Mouse (Mus musculus) ZHBTc4 (cell line): ENCODE data around the gene Shbg.

Source experiments
- DNase-seq: peaks from one replicate; pipeline ENCODE4 v3.0.0-alpha.2; 2011; ENCODE audit warnings: low read depth, low spot score

Shbg gene

DNA sequence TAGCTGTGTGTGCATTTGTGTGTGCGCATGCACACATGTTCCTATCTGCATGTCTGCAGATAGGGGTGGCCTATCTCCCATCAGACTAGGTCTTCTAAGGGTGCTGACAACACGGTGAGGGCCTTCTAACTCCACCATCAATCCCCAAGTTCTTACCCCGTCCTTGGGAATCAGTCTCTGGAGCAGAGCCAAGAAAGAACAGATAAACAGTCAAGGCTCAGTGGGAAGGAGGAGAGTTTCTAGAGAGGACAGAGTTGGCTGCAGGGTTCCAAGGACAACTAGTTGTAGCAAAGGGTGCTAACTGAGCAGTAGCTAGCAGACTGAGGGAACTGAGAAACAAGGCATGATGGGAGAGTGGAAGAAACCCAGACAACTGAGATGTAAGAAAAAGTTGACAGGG lies 15.9 kb downstream of the Shbg start:
- no peak for DNase-seq

DNA sequence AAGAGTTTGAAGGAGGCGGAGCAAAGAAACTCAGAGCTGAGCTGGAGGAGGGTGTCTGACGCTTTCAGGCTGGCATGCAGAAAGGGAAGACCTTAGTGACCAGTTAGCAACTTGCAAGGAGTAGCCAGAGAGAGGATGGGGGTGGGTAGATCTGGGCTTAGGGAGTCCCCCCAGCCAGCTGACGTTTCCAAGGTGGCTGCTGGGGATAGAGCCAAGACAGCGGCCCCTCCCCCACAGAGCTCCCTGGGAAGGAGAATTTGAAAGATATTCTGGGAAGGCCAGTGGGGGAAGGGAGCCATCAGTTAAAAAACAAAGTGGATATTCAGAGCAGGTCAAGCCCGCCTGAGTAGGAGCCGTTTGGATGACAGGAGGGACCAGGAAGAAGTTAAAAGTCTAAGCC lies 17.6 kb downstream of the Shbg start:
- DNase-seq: peak; percentile 71

DNA sequence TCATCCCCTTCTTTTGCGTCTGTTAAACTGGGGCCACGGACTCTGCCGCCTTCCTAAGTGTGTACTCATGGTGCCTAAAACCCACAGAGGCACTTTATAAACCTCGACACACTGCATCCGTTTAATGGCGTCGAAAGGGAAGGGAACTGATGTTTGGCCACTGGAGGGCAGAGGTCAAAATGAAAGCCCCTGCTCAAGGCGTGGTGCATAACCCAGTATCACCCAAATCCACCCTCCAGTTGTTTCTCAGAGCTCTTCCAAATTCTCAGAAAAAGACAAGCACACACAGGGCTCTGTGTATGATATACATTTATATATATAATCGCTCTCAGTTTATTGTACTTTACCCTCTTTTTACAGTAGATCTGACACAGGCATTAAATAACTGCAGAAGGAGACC lies 18.3 kb downstream of the Shbg start:
- DNase-seq: no peak

DNA sequence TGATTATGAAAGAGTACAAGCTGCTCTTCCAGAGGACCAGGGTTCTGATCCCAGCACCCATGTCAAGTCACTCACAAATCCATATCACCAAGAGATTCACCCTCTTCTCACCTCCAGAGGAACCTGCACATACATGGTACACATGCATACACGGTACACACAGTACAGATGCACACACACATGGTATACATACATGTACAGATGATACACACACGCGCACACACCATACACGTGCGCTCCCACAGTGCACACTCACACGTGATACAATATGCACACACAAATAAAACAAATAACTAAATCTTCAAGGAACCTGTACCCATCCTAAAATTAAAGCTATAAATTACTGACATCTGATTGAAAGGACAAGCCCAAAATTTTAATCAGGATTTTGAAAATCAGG lies 22.9 kb downstream of the Shbg start:
- no peak for DNase-seq

DNA sequence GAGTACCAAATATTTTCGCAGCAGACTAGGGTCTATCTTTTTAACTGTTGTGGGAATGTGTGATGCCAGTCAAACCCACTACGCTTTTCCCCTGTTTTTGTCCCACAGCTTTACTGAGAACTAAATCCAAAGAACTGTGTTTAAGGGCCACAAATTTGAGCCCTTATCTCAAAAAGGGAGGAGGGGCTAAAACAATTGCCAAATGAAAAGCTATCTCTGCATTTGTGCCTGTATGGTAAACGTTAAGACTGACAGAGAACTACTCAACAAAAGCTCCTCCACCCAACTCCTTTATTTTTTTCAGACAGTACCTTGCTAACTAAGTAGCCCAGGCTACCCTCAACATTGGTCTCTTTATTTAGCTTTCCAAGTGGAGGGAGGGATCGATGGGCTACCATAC lies 24.9 kb downstream of the Shbg start:
- DNase-seq: no peak

DNA sequence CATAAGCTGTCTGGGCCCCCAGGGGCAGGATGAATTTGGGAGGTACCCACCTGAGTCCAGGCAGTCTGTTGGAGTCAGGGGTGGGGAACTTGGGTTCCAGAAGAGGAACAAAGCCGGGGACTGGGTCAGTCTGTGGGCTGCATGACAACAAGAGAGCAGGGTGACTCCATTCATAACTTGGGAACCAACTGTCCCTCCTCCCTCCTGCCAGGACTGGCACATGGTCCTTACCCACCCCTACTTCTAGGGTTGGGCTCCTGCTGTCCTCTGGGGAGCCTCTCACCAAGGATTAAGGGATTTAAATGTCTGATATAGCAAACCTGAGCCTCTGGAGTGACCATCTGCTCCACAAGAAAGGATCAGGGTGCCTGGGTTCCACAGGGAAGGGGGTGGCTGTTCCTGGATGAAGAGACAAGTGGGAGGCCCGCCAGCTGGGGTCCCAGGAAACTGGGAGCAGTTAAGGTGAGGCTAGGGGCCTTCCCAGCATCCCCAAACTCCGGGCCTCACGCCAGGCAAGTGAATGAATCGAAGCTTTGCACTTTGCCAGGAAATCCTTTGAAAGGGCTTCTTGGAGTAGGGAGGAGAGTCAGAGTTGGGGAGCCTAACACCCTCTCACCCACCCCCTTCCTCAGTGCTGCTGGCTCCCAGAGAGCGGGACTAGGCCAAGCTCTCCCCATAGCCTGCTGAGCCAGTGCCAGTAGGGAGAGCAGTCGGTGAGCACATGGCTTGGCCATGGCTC lies 25.6 kb downstream of the Shbg start:
- DNase-seq: no peak

DNA sequence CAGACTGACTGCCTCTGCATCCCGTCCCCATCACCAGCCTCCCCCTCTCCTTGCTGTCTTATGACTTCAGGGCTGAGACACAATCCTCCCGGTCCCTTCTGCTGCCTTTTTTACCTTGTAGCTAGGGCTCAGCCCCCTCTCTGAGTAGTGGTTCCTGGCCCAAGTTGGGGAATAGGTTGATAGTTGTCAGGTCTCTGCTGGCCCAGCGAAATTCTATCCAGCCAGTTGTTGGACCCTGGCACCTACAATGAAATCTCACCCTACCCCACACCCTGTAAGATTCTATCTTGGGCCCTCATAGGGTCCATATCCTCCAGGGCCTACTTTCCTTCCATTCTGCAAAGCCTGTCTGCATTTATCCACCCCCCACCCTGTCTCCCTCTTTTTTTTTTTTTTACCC lies 26.3 kb downstream of the Shbg start:
- no peak for DNase-seq

DNA sequence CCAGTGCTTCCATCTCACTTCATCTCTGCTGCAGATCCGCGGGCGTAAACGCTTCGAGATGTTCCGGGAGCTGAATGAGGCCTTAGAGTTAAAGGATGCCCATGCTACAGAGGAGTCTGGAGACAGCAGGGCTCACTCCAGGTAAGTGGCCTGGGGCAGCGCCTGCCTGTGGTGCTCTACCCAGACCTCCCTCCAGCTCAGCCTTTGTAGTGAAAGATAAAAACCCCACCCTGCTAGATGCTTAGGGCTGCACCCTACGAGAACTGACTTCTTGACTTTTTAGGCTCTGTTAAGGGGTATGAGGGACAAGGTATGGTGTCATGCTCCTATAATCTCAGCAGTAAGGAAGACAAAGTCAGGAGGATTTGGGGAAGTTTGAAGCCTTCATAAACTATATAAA lies 27.1 kb downstream of the Shbg start:
- no peak for DNase-seq

DNA sequence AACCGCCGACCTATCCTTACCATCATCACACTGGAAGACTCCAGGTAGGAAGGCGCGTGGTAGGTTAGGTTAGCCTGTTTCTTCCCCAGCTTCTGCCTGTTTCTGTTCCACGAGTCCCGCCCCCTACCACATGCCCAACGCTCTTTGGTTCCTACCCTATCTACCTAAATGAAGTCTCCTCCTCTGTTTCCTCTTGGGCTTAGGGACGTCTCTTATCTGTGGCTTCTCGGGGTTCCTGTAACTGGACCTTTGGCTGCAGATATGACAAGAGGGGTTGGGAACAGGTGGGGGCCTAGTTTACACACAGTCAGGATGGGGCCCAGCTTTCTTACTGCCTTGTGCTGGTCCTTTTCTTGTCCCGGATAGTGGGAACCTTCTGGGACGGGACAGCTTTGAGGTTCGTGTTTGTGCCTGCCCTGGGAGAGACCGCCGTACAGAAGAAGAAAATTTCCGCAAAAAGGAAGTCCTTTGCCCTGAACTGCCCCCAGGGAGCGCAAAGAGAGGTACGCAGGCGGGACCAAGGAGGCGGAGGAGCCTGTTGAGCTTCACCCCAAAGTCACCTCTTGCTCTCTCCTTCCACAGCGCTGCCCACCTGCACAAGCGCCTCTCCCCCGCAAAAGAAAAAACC lies 28.4 kb downstream of the Shbg start:
- no peak for DNase-seq

DNA sequence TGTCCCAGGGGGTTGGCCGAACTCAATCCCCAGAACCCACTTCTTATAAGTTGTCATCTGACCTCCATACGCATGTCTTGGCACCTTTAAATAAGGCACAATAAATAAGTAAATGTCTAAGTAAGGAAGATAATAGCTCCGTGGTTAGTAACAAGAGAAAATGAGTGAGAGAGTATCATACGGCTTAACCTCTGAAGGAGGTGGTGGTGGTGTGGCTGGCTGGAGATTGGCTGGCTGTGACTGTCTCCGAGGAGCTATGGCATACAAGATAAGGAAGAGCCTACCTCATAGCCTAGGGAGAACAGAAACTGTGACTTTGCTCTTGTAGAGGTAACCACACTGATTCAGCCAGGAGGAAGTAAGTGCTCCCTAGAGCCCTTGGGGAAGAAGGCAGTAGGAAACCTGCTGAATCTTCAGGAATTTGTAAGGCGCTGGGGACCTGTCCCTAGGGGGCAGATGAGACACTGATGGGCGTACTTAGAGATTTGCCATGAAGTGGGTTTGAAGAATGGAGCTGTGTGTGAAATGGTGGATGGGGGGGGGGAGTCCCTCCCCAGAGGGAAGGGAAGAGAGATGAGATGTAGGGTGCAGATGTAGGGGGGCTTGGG lies 31.9 kb downstream of the Shbg start:
- DNase-seq: peak; percentile 69

DNA sequence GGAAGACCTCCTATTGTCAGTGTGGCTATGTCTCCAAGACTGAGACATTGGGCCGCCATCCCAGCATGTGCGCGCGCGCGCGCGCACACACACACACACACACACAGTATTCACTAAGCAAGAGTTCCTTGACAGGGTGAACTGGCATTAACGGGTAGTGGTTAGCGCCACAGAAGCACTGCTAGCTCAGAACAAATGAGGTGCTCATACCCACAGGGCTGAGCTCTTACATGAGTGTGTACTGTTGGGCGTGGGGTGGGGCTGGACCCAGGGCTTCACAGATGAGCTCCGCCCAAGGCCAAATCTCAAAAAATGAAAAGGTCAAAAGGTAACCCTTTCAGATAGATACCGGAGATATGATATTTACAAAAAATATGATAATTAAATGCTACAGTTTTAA lies 32.8 kb downstream of the Shbg start:
- peak; percentile 70 for DNase-seq

DNA sequence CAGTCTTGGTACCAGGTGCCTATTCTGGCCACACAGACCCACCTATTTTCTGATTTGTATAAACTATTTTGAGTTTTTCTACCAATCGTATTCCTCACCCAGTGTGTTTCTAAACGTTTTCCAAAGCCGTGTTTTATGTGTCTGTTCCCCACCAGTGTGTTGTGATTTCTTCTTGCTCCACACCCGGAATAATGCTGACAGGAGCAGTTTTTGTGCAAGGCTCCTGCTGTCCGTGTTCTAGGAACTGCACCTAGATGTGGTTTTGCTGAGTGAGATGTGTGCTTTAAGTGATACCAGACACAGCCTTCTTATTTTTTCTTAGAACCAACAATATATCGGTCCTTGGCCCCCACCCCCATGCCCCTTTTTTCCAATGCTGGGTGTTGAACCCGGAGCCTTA lies 33.7 kb downstream of the Shbg start:
- DNase-seq: no peak

DNA sequence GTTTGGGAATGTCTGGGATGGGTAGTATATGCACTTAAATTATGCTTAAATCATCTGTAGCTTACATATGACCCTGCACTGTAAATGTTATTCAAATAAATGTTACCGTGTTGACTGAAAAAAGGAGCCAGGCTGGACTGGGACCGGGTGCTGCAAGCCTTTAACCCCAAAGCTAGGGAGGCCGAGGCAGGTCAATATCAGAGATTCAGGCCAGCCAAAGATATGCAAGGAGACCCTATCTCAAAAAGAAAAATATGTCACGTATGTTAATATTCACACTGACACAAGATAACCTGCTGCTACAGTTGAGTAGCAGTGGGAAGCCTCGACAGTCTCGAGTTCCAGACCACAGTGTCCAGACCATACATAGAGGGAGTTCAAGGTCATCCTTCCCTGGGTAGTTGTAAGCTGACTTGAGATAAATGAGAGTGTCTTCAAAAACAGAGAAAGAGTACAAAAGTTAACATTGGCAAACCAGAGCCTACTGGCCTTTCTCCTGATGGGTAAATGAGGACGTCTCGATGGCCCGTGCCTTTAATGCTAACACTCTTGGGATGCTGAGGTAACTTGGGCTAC lies 35.4 kb downstream of the Shbg start:
- DNase-seq: peak; percentile 66

DNA sequence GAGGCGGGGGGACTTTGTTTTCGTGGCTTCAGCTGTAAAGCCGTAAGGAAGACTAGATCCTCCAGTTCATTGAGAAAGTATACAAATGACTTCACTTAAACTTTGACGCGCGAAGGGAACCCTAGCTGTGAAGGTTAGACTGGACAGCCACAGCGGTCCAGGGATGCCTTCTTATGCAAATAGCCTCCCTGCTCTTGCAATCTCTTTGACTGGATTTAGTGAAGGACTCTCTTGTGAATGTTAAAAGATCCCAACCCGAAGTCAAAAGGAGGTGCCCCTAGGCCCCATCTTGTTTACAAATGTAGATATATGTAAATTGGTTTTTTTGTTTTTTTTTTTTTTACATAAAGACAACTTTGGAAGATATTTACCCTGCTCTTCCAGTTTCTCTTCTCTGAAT lies 35.9 kb downstream of the Shbg start:
- peak; percentile 95 for DNase-seq

DNA sequence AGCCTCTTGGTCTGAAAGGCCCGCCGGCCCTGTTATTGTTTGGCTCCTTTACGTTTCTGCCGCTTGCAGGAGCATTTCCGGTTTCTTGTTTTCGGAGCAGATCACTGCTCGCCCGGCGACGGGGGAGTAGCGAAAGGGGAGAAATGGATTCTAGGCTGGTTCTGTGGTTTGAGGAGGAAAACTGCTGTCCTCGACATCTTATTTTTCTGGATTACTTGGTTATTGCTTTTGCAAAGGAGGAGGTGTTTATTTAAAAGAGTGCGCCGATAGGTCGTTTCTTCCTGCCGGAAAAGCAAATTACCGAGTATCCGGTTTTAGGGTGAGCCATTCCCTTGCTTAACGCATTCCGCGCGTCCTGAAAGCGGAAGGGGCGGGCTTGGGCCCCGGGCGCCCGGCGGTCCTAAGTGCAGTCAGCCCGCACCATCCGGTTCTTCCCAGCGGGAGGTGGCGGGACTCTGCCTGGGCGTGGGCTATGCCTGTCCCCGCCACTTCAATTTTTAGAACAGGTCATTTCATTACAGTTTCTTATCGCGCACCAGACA lies 36.5 kb downstream of the Shbg start:
- peak; percentile 99 for DNase-seq

DNA sequence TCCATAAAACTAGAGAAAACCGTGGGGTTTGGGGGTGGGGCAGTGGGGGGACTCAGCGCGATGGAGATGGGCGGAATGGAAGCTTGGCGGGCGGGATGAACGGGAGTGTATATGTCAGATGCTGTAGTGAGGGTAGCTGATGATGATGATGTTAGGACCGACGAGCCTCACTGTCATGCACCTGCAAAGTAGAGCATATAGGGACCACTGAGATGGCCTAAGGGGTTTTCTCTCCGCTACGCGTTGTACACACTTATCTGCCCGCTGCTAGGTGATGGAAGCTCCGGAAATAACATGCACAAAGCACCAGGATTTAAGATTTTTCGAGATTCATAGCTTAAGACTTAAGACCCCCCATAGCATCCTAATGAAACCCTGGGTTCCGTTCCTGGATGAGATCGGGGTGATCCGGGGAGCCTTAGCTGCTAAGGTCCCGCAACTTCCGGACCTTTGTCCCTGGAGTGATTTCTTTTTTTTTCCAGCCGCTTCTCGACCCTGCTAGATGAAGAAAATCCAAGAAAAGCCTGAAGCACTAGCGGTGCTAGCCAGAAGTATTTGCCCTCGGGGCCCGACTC lies 37.0 kb downstream of the Shbg start:
- DNase-seq: no peak

DNA sequence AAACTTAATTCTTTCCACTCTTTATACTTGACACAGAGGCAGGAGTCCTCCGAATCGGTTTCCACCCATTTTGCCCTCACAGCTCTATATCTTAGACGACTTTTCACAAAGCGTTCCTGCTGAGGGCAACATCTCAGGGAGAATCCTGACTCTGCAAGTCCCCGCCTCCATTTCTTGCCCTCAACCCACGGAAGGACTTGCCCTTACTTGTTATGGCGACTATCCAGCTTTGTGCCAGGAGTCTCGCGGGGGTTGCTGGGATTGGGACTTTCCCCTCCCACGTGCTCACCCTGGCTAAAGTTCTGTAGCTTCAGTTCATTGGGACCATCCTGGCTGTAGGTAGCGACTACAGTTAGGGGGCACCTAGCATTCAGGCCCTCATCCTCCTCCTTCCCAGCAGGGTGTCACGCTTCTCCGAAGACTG lies 37.6 kb downstream of the Shbg start, which contains the start of the genes Wrap53 and Trp53:
TSS of gene Wrap53 (minus strand) at position 165 of the 424 bp plus-strand sequence.
TSS of gene Trp53 (plus strand) at position 269 of the 424 bp plus-strand sequence.
- peak; percentile 97 for DNase-seq

DNA sequence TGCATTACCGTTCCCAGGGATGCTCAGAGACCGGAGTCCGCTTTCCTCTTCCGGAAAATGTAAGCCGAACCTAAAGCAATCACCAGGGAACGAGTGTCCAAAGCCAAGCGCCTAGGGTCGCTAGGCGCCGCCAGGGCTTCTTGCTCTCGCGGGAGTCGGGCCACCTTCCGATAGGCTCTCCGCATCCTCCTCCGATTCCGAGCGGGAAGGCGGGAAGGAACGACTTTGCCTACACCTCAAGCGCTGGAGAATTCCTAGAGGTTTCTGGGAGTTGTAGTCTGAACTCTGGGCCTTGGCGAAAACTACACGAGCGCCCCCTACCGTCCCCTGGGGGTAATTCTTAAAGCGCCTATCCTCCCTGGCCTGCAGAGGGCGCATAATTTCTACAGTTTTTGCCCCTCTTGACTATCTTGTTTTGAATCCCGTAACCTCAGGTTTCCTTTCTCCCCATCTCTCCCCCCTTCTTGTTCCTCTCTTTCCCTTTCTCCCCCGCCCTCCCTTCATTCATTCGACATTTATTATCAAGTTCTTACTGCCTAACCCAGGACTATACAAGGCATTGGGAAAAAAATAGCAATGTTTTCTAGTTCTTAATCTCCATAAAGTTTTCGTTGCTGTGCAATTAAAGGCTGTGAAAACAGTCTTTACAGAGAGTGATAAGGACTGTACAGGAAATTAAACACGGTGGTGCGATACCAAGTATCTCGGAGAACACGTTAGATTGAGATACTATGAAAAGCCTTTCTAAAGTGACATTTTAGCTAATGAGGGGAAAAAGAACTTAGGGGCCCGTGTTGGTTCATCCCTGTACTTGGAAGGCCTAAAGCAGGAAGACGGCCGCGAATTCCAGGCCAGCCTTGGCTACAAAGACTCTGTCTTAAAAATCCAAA lies 38.3 kb downstream of the Shbg start:
- peak; percentile 100 for DNase-seq

DNA sequence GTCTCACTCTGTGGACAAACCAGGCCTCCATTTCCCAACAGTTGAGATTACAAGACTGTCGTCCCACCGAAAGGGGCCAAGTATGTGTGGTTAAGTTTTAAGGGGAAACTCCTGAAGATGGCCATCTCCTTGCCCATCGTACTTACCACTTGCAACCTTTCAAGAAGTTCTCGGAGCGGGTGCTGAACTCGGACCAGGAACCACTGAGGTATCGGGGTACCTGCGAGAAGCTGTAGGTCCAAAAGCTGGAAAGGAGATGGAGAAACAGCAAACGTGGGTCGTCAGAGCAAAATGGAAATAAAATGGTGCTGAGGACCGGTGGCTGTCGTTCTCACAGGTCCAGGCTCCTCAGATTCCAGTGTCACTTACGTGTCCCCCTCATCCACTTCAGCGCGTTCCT lies 39.4 kb downstream of the Shbg start:
- DNase-seq: no peak

DNA sequence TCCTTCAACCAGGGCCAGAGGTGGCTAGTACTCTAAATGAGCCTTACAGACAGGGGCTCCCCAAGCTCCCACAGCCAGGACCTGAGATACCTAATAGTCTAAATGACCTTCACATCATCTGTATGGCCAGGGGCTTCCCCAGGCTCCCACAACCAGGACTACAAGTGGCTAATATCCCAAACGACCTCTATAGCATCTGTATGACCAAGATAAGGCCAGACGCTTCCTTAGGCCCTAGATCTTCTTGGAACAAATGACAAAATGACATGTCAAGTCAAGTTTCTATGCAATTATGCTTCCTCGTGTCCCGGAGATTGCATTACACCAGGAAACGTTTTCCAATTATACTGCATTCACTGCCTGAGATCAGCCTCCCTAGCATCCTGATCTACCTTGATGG lies 41.4 kb downstream of the Shbg start:
- DNase-seq: no peak

DNA sequence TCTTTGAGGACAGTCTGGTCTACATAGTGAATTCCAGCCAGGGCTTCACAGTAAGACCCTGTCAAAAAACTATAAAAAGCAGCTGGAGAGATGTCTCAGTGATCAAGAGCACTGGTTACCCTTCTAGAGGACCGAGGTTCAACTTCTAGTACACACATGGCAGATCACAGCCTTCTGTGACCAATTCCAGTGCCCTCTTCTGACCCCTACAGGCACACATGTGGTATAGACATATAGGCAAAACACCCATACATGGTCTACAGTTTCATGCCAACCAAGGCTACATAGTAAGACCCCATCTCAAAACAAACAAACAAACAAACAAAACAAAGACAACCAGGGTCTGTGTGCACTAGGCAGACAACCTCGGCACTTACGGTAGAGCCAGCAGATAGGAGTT lies 42.5 kb downstream of the Shbg start:
- DNase-seq: peak; percentile 78
